Mouse (Mus musculus): ENCODE data around the gene Dennd1c.
"Not testable (repeated sequence)": the region's sequence is repeated elsewhere in the genome, so short reads cannot be mapped to it uniquely, and the experiment has no call there.

The Dennd1c gene

GRCm38 (mm10) chr17:57095855-57096622, 17.7 kb upstream of the Dennd1c start:
- peak; percentile 35 to 56 for DNase-seq (ENCODE audit: low spot score in 2 of 2)

- DNase-seq (ENCODE audit: low spot score in 2 of 2): no peak
Observed at GRCm38 (mm10) chr17:57094222-57094621, 15.9 kb upstream of the Dennd1c start.

GRCm38 (mm10) chr17:57087049-57087832, 8.9 kb upstream of the Dennd1c start, which contains the start of gene Tubb4a:
TSS of gene Tubb4a (minus strand) at chr17:57087782.
- DNase-seq (ENCODE audit: low spot score in 2 of 2): no peak

- DNase-seq (ENCODE audit: low spot score in 2 of 2): no peak
Observed at GRCm38 (mm10) chr17:57085970-57086757, 7.8 kb upstream of the Dennd1c start.

GRCm38 (mm10) chr17:57082481-57082880, 4.2 kb upstream of the Dennd1c start:
- no peak for DNase-seq (ENCODE audit: low spot score in 2 of 2)

GRCm38 (mm10) chr17:57081234-57081842, 3.0 kb upstream of the Dennd1c start:
- no peak for DNase-seq (ENCODE audit: low spot score in 2 of 2)

GRCm38 (mm10) chr17:57079919-57080318, 1.6 kb upstream of the Dennd1c start:
- DNase-seq (ENCODE audit: low spot score in 2 of 2): no peak

GRCm38 (mm10) chr17:57076916-57077315, 1.4 kb downstream of the Dennd1c start:
- DNase-seq (ENCODE audit: low spot score in 2 of 2): no peak

GRCm38 (mm10) chr17:57070699-57071098, 7.6 kb downstream of the Dennd1c start:
- no peak for DNase-seq (ENCODE audit: low spot score in 2 of 2)

- DNase-seq (ENCODE audit: low spot score in 2 of 2): no peak
Observed at GRCm38 (mm10) chr17:57070272-57070671, 8.0 kb downstream of the Dennd1c start.

GRCm38 (mm10) chr17:57066908-57067307, 11.4 kb downstream of the Dennd1c start:
- DNase-seq (ENCODE audit: low spot score in 2 of 2): no peak

GRCm38 (mm10) chr17:57063031-57063430, 15.3 kb downstream of the Dennd1c start:
- DNase-seq (ENCODE audit: low spot score in 2 of 2): no peak

- no peak for DNase-seq (ENCODE audit: low spot score in 2 of 2)
Observed at GRCm38 (mm10) chr17:57062548-57062947, 15.8 kb downstream of the Dennd1c start.

GRCm38 (mm10) chr17:57062011-57062521, 16.2 kb downstream of the Dennd1c start:
- peak; percentile 54 to 63 for DNase-seq (ENCODE audit: low spot score in 2 of 2)

- no peak for DNase-seq (ENCODE audit: low spot score in 2 of 2)
Observed at GRCm38 (mm10) chr17:57061069-57061468, 17.2 kb downstream of the Dennd1c start.

GRCm38 (mm10) chr17:57060231-57060801, 18.0 kb downstream of the Dennd1c start:
- peak; percentile 95 to 96 for DNase-seq (ENCODE audit: low spot score in 2 of 2)

GRCm38 (mm10) chr17:57059486-57059977, 18.8 kb downstream of the Dennd1c start, which contains the start of gene Slc25a23:
TSS of gene Slc25a23 (minus strand) at chr17:57059863.
- DNase-seq (ENCODE audit: low spot score in 2 of 2): peak; percentile 48 to 58

- no peak for DNase-seq (ENCODE audit: low spot score in 2 of 2)
Observed at GRCm38 (mm10) chr17:57058891-57059485, 19.3 kb downstream of the Dennd1c start, which contains the start of gene Crb3. TSS of gene Crb3 (plus strand) at chr17:57059105.

GRCm38 (mm10) chr17:57056246-57056645, 22.1 kb downstream of the Dennd1c start:
- no peak for DNase-seq (ENCODE audit: low spot score in 2 of 2)

- DNase-seq (ENCODE audit: low spot score in 2 of 2): not testable (repeated sequence)
Observed at GRCm38 (mm10) chr17:57051679-57052078, 26.6 kb downstream of the Dennd1c start.

Data from spleen, postnatal 36 days (tissue).